Mouse (Mus musculus) liver, adult 2 months (tissue): ENCODE measurements around the gene Impg2.

Experiments
- CTCF ChIP-seq: fragments of 200-500 bp; IDR thresholded peaks from 2 replicates; pipeline ENCODE4 v1.5.1; 2011; ENCODE audit warnings: low read depth, low read length, control low read depth
- POLR2A ChIP-seq: fragments of 200-500 bp; IDR thresholded peaks from 2 replicates; pipeline ENCODE4 v1.6.1; 2011; ENCODE audit warnings: low read length, control low read depth; ENCODE audit not compliant: insufficient read depth; ENCODE audit errors: extremely low read depth

- TF ChIP-seq CTCF (no peak), POLR2A (no peak)
Measured at GRCm38 (mm10) chr16:56304167-56304566, 100.1 kb downstream of the Impg2 start.
